Mouse (Mus musculus) limb, embryonic 14.5 days (tissue): ENCODE data around the gene Srf. TPM values are rescaled to one million over a fixed set of nuclear protein-coding genes. Genes with fewer than 3 reads are reported as not detected.

Source experiments
- ATAC-seq: fragments of 200-750 bp; cut with Nextera tagmentation; 2 replicates; pipeline ENCODE4 v1.8.0; 2017; ENCODE audit warnings: low read depth, moderate number of reproducible peaks, moderate TSS enrichment; ENCODE audit not compliant: low FRiP score
- DNase-seq: peaks from one replicate; pipeline ENCODE4 v3.0.0-alpha.2; 2015; ENCODE audit warnings: low spot score
- H3K27ac ChIP-seq: fragments of 300-500 bp; sonication (generic); replicated peaks from 2 replicates; pipeline ENCODE4 v1.5.1; 2014; ENCODE audit warnings: low read depth, mild to moderate bottlenecking, low read length, moderate library complexity, mixed read lengths
- H3K27me3 ChIP-seq: fragments of 300-500 bp; sonication (generic); 2 replicates; pipeline ENCODE4 v1.6.1; 2014; ENCODE audit warnings: low read length, mixed read lengths; ENCODE audit not compliant: control insufficient read depth, insufficient read depth
- H3K36me3 ChIP-seq: fragments of 300-500 bp; sonication (generic); 2 replicates; pipeline ENCODE4 v1.6.1; 2014; ENCODE audit warnings: mild to moderate bottlenecking, low read length, moderate library complexity, mixed read lengths; ENCODE audit not compliant: control insufficient read depth, insufficient read depth
- H3K4me1 ChIP-seq: fragments of 300-500 bp; sonication (generic); 2 replicates; pipeline ENCODE4 v1.6.1; 2014; ENCODE audit warnings: antibody characterized with exemption, low read length, mixed read lengths; ENCODE audit not compliant: control insufficient read depth, insufficient read depth
- H3K4me2 ChIP-seq: fragments of 300-500 bp; sonication (generic); replicated peaks from 2 replicates; pipeline ENCODE4 v1.6.1; 2014; ENCODE audit warnings: low read depth, mild to moderate bottlenecking, low read length, moderate library complexity; ENCODE audit not compliant: severe bottlenecking
- H3K4me3 ChIP-seq: fragments of 300-500 bp; sonication (generic); replicated peaks from 2 replicates; pipeline ENCODE4 v1.5.1; 2014; ENCODE audit warnings: low read length
- H3K9ac ChIP-seq: fragments of 300-500 bp; sonication (generic); 2 replicates; pipeline ENCODE4 v1.6.1; 2014; ENCODE audit warnings: mild to moderate bottlenecking, low read depth, low read length, moderate library complexity; ENCODE audit not compliant: severe bottlenecking
- H3K9me3 ChIP-seq: fragments of 300-500 bp; sonication (generic); 2 replicates; pipeline ENCODE4 v1.6.1; 2016; ENCODE audit warnings: low read length; ENCODE audit not compliant: control insufficient read depth
- POLR2A ChIP-seq: fragments of 200-500 bp; IDR thresholded peaks from 2 replicates; pipeline ENCODE4 v1.8.0; 2012; ENCODE audit warnings: inconsistent platforms, mild to moderate bottlenecking, moderate library complexity, borderline replicate concordance; ENCODE audit not compliant: insufficient read depth, insufficient read length; ENCODE audit errors: extremely low read depth
- WGBS: fragments of 180-500 bp; shearing (Covaris S2); extraction: QIAGEN DNeasy Blood & Tissue Kit; methylation state at CpG from one replicate; pipeline ENCODE4 v1.1.7; 2014; 5-methylcytosine and 5-hydroxymethylcytosine counted together
- polyA plus RNA-seq, 2 experiments: library from polyadenylated mRNA; depleted of rRNA in 1 of 2; stranded (reverse) in 1 of 2; unstranded in 1 of 2; fragments of >200 nt; fragmentation: Nextera tagmentation in 1 of 2; extraction: Ambion mirVana in 1 of 2; gene quantifications; 2 replicates each; pipeline versions ENCODE4 v1.2.1 to v1.2.3; 2012 to 2014

Gene Srf
- polyA plus RNA-seq, 2 experiments: 10.2 to 87.2 TPM

DNA sequence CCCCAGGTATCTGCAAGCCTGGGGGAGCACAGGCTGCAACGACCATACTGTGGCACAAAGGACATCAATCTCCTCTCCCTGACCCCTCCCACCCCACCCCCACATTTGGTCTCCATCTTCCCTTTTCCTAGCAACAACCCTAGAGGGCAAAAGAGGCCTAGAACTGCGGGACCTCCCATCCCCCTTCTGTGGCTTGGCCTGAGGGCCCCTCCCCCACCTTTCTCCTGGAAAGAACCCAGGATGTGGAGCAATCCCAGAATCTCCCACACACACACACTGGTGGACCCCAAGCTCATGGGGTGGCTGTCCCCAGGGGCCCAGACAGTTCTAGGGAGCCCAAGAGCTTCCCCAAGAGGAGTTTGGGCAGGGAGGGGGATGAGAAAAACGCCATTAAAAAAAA, 8.1 kb downstream of the Srf start:
- no peaks in the 10 kb centered on the region for H3K9me3 ChIP-seq
- WGBS: 16% methylated on average over 3 of the region's 3 CpGs
- ATAC-seq (no peak), DNase-seq (no peak)
- H3K4me1 ChIP-seq: peaks cover 11% of the 10 kb centered on the region; the same call in 1 of the 2 replicates
- no peak for TF ChIP-seq POLR2A
- no peak overlapping the region for H3K9ac ChIP-seq
- H3K4me2 ChIP-seq: no peak overlapping the region
- H3K36me3 ChIP-seq: peaks cover 50% of the 10 kb centered on the region
- no peak overlapping the region for H3K27ac ChIP-seq
- H3K4me3 ChIP-seq: no peak overlapping the region
- H3K27me3 ChIP-seq: no peaks in the 10 kb centered on the region

DNA sequence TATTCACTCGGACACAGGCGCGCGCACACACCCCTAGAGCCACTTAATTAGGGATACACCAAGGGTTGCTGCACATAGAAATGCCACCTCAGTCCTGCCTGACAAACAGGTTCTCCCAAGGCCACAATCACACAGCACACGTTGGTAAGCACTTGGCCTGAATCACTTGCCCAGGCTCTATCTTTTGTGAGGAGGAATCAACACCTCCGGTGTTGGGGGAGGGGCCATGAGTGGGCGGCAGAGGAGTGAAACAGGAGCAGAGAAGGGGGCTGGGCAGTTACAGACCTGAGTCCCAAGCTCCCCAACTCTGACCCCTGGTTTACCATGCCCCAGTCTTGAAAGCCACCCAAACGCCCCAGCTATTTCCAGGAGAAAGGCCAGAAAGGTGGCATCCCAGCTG, 9.0 kb downstream of the Srf start:
- no peak for ATAC-seq
- 0 out of 2 replicates have a peak overlapping the region, but pooled peaks have one; percentile 48 for H3K4me3 ChIP-seq
- TF ChIP-seq POLR2A: no peak
- H3K27me3 ChIP-seq: no peaks in the 10 kb centered on the region
- H3K36me3 ChIP-seq: peaks cover 46% of the 10 kb centered on the region
- H3K9ac ChIP-seq: no peak overlapping the region
- peaks cover 5% of the 10 kb centered on the region; the same call in 1 of the 2 replicates for H3K4me1 ChIP-seq
- no peak overlapping the region for H3K4me2 ChIP-seq
- no peak for DNase-seq
- no peak overlapping the region for H3K27ac ChIP-seq
- 16% methylated on average over 8 of the region's 8 CpGs for WGBS
- no peaks in the 10 kb centered on the region for H3K9me3 ChIP-seq

DNA sequence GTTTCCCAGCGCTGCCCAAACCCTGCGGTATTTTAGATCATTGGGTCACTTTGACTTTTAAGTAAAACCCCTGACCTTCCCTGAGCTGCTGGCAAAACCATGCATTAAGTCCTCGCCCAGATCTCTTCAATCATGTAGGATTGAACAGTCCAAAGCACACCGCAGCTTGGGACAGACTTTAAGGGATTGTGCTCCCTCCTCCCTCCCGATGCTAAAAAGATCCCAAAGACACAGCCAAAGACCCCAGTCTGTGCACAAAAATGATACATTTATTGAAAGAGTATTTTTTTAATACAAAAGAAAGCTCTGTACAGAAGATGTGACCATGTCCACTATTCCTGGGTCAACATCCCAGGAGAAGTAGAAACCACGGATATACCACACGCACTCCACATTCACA, 9.4 kb downstream of the Srf start:
- Histone ChIP-seq H3K27ac (no peak overlapping the region), H3K4me1 (peaks cover 5% of the 10 kb centered on the region; the same call in 1 of the 2 replicates), H3K9me3 (no peaks in the 10 kb centered on the region), H3K4me3 (peak overlapping the region; percentile 48), H3K36me3 (peaks cover 43% of the 10 kb centered on the region), H3K9ac (peak overlapping the region; percentile 69), H3K4me2 (peak overlapping the region; percentile 64), H3K27me3 (no peaks in the 10 kb centered on the region)
- ATAC-seq (no peak), DNase-seq (no peak)
- WGBS: 8% methylated on average over 7 of the region's 7 CpGs
- TF ChIP-seq POLR2A: no peak

DNA sequence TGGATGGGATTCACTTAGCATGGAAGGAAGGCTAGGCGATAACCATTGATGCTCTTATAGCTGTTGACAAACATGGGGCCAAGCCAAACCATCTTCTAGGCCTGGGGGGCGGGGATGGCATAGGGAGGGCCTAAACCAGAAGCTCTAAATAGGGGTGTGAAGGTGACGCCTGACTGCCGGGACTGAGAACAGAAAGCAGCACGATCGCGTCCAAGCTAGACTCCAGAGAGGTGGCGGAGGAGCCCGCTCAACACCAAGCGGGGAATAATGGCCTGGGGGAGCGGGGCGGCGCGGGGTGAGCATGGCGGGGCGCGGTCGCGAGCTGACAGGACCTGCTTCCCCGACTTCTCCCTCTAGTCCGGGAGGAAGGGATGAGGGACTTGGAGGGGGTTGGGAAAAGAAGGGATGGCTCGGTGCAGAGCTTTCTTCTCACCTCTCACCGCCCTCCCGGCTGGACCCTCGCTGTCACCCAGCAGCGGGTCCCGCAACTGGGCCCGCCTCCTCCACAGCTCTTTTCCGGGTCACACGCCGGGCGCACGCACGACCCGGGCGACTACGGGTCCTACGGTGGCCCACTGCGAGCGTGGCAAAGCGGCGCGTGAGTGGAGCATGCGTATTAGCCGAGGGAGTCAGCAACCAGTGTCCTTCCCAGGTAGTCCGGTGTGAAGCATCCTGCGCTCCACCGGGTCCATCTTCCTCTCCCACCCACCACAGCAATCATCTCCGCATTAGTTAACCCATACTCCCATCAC, 10.0 kb downstream of the Srf start, which contains the start of gene Cul9:
Cul9 (minus strand) TSS at position 576 of the 752 bp plus-strand sequence.
- WGBS: 1% methylated on average over 41 of the region's 49 CpGs
- peaks cover 42% of the 10 kb centered on the region for H3K36me3 ChIP-seq

DNA sequence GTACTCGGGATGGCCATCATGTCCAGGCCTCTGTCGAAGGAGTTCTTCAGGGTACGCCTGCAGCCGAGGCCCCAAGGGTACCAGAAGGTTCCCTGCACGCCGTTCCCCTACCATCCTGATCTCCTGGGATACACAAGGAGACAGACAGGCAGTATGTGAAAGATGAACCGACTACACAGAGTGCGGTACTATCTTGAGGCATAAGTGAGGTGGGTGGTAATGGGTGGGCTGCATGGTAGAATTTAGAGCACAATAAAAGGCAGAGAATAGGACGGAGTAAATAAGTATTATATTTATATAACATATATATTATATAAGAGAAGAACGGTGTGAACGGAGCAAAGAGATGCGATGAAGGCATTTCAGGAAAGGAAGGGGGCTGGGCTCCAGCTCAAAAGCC, 12.3 kb downstream of the Srf start:
- H3K4me1 ChIP-seq: peaks cover 5% of the 10 kb centered on the region; the same call in 1 of the 2 replicates
- no peak overlapping the region for H3K4me2 ChIP-seq
- H3K4me3 ChIP-seq: no peak overlapping the region
- H3K27ac ChIP-seq: no peak overlapping the region
- ATAC-seq: no peak
- H3K9me3 ChIP-seq: no peaks in the 10 kb centered on the region
- WGBS: 88% methylated on average over 12 of the region's 12 CpGs
- DNase-seq: no peak
- H3K27me3 ChIP-seq: no peaks in the 10 kb centered on the region
- peaks cover 29% of the 10 kb centered on the region for H3K36me3 ChIP-seq
- TF ChIP-seq POLR2A: no peak
- H3K9ac ChIP-seq: no peak overlapping the region

More for the DNA sequence above, 10.0 kb downstream of the Srf start, which contains the start of gene Cul9:
- H3K4me2 ChIP-seq: peak within 1 kb of the TSS; percentile 64
- DNase-seq: peak; percentile 37
- peak within 1 kb of the TSS; percentile 48 for H3K4me3 ChIP-seq
- TF ChIP-seq POLR2A: 0 out of 2 replicates have a peak, but pooled peaks have one; percentile 36
- ATAC-seq: peak; percentile 72
- H3K9ac ChIP-seq: peak within 1 kb of the TSS; percentile 69
- peaks cover 5% of the 10 kb centered on the region; the same call in 1 of the 2 replicates for H3K4me1 ChIP-seq
- H3K27me3 ChIP-seq: no peaks in the 10 kb centered on the region
- no peak within 1 kb of the TSS for H3K27ac ChIP-seq
- H3K9me3 ChIP-seq: no peaks in the 10 kb centered on the region
